Mouse (Mus musculus) neutrophil, adult 5-6 weeks (primary cell): ENCODE data around the gene Dgcr2. TPM values are rescaled to one million over a fixed set of nuclear protein-coding genes. Genes with fewer than 3 reads are reported as not detected.

Experiments
- ATAC-seq: fragments of 151-379, 151-347 bp; 2 replicates; pipeline ENCODE4 v1.8.0; 2017; ENCODE audit warnings: mild to moderate bottlenecking, moderate TSS enrichment; ENCODE audit not compliant: insufficient number of reproducible peaks, poor library complexity, low FRiP score, severe bottlenecking; ENCODE audit errors: extremely low read depth
- total RNA-seq: library from RNA; stranded (forward); fragments of 200-1000 nt; gene quantifications from 2 replicates; pipeline ENCODE4 v1.2.3, GENCODE M21; 2017

The Dgcr2 gene
- total RNA-seq, result 40.7 and 57.5 TPM in 2 replicates

GRCm38 (mm10) chr16:17898462-17898861, at the start of gene Dgcr2, which contains the start of gene Tssk2:
Dgcr2 (minus strand) TSS chr16:17898562.
Tssk2 (plus strand) TSS chr16:17898637.
- ATAC-seq, result no peak

- ATAC-seq, result no peak
Measured at GRCm38 (mm10) chr16:17945081-17945831, 46.9 kb upstream of the Dgcr2 start.

GRCm38 (mm10) chr16:17943466-17943865, 45.1 kb upstream of the Dgcr2 start:
- no peak for ATAC-seq

- no peak for ATAC-seq
Measured at GRCm38 (mm10) chr16:17939255-17939751, 40.9 kb upstream of the Dgcr2 start.

GRCm38 (mm10) chr16:17938821-17939220, 40.5 kb upstream of the Dgcr2 start:
- peak; percentile 88 for ATAC-seq

- ATAC-seq, result no peak
Measured at GRCm38 (mm10) chr16:17938187-17938586, 39.8 kb upstream of the Dgcr2 start.

- ATAC-seq, result no peak
Measured at GRCm38 (mm10) chr16:17936776-17937175, 38.4 kb upstream of the Dgcr2 start.

- no peak for ATAC-seq
Measured at GRCm38 (mm10) chr16:17934445-17934910, 36.1 kb upstream of the Dgcr2 start.

- no peak for ATAC-seq
Measured at GRCm38 (mm10) chr16:17933594-17934444, 35.5 kb upstream of the Dgcr2 start.

- no peak for ATAC-seq
Measured at GRCm38 (mm10) chr16:17931906-17932460, 33.6 kb upstream of the Dgcr2 start.

GRCm38 (mm10) chr16:17929631-17930030, 31.3 kb upstream of the Dgcr2 start:
- no peak for ATAC-seq

GRCm38 (mm10) chr16:17929211-17929610, 30.8 kb upstream of the Dgcr2 start:
- ATAC-seq, result no peak

- peak; percentile 83 for ATAC-seq
Measured at GRCm38 (mm10) chr16:17928627-17929104, 30.3 kb upstream of the Dgcr2 start.

GRCm38 (mm10) chr16:17928087-17928580, 29.8 kb upstream of the Dgcr2 start, which contains the start of gene Slc25a1:
Slc25a1 (minus strand) TSS chr16:17928219.
- ATAC-seq, result no peak

GRCm38 (mm10) chr16:17927351-17928082, 29.2 kb upstream of the Dgcr2 start:
- no peak for ATAC-seq

- no peak for ATAC-seq
Measured at GRCm38 (mm10) chr16:17922163-17922538, 23.8 kb upstream of the Dgcr2 start.

- ATAC-seq, result peak; percentile 92
Measured at GRCm38 (mm10) chr16:17921325-17922162, 23.2 kb upstream of the Dgcr2 start.

GRCm38 (mm10) chr16:17920586-17920985, 22.2 kb upstream of the Dgcr2 start:
- ATAC-seq, result no peak
